24 mouse cellular contexts compared by ENCODE assay signal in genomic region chr8:94641183-94641582, GRCm38 (mm10). TPM values are rescaled to one million over a fixed set of nuclear protein-coding genes. Genes with fewer than 3 reads are reported as not detected.
"Had no signal": no experiment of that assay in that cellular context is flagged by ENCODE, and none has a peak within 500 bp of the region (broad histone marks: within the 10 kb centered on the region; RNA-seq: fewer than 3 reads in every experiment).

No protein-coding gene starts in this region.

- H3K27ac ChIP-seq: limb, embryonic 10.5 days; limb, embryonic 13.5 days; liver, embryonic 12.5 days; liver, embryonic 15.5 days; lung, embryonic 15.5 days; midbrain, embryonic 10.5 days; midbrain, embryonic 13.5 days; neural tube, embryonic 13.5 days; stomach, embryonic 15.5 days had no signal

- H3K4me3 ChIP-seq: limb, embryonic 10.5 days; limb, embryonic 13.5 days; liver, embryonic 12.5 days; liver, embryonic 15.5 days; lung, embryonic 15.5 days; midbrain, embryonic 10.5 days; midbrain, embryonic 13.5 days; myocyte; neural tube, embryonic 13.5 days; stomach, embryonic 15.5 days had no signal

- DNase-seq: kidney, adult 18-20 months; kidney, adult 9 months; kidney, postnatal 14 days; kidney, postnatal 4 days; layer of hippocampus, adult 9-11 months; liver; lung, adult 18-20 months; lung, postnatal 14 days; lung, postnatal 4 days; right cerebral cortex, postnatal 4 days; thymus, postnatal 36 days had no signal

- H3K27me3 ChIP-seq: limb, embryonic 13.5 days; liver, embryonic 12.5 days; liver, embryonic 15.5 days; lung, embryonic 15.5 days; midbrain, embryonic 13.5 days; neural tube, embryonic 13.5 days; stomach, embryonic 15.5 days had no signal

- H3K9ac ChIP-seq: limb, embryonic 13.5 days; liver, embryonic 12.5 days; liver, embryonic 15.5 days; lung, embryonic 15.5 days; midbrain, embryonic 13.5 days; neural tube, embryonic 13.5 days; stomach, embryonic 15.5 days had no signal

- H3K4me1 ChIP-seq: limb, embryonic 10.5 days; limb, embryonic 13.5 days; liver, embryonic 15.5 days; lung, embryonic 15.5 days; midbrain, embryonic 10.5 days; midbrain, embryonic 13.5 days; neural tube, embryonic 13.5 days; stomach, embryonic 15.5 days had no signal

- H3K9me3 ChIP-seq: limb, embryonic 10.5 days; limb, embryonic 13.5 days; liver, embryonic 12.5 days; liver, embryonic 15.5 days; lung, embryonic 15.5 days; midbrain, embryonic 10.5 days; midbrain, embryonic 13.5 days; neural tube, embryonic 13.5 days; stomach, embryonic 15.5 days had no signal

- ATAC-seq: liver, embryonic 12.5 days; midbrain, embryonic 13.5 days; midbrain, embryonic 16.5 days had no signal

- H3K4me2 ChIP-seq: limb, embryonic 13.5 days; liver, embryonic 12.5 days; liver, embryonic 15.5 days; lung, embryonic 15.5 days; midbrain, embryonic 13.5 days; neural tube, embryonic 13.5 days; stomach, embryonic 15.5 days had no signal

RNA-seq across cellular contexts. Expression of gene Pllp, which starts 54.9 kb away (rescaled TPM):
- total RNA-seq: megakaryocyte, adult 5-6 weeks; monocyte, adult 5-6 weeks had no signal
- polyA plus RNA-seq: limb, embryonic 10.5 days had no signal
